Mouse (Mus musculus): ENCODE results near the gene Tbc1d22b. TPM values are rescaled to one million over a fixed set of nuclear protein-coding genes. Genes with fewer than 3 reads are reported as not detected.
A peak's percentile ranks its signal among the peaks of the same experiment; 100 is the strongest.

Tbc1d22b gene
- 24.6 and 26.4 TPM in 2 replicates for polyA plus RNA-seq (2016; fragmentation: Nextera tagmentation; extraction: Ambion mirVana)

DNA sequence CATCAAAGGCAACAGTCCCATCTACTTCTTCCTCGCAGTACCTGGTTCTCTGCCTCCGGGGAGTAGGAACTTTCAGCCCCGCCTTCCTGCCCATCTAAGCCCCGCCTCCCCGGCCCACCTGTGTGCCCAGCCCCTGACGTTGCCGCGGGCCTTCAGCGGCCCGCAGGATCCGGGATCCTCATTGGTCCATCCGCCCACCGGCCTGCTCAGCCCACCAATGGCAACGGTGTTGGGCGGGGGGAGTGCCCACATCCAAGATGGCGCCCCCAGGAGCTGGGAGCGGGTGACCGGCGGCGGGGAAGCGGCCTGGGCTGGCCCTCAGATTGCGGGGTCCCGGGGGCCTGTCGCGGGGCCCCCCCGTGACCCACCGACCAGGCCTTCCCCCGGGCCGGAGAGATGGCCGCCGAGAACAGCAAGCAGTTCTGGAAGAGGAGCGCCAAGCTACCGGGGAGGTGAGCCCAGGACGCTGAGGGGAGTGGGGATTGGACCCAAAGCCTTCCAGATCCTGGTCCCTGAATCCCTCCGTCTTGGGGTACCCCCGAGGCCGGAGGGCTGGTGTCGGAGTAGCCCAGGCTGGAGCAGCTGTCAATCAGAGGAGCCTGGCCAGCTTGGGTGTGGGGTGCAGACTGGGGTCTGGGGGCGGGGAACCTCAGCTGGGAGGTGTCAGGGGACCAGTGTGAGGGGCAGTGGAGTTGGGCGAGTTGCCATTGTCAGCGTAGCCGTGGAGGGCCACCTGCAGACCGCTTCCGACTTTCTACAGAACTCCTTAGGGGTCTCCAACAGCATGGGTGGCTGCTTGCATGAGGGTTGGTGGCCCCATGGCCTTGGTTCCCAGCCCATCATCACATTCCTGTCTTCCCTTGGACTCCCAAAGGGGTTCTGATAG lies at the start of gene Tbc1d22b, which contains the start of gene Gm17657:
Gene Tbc1d22b, plus strand, starts transcription at position 243 of the 886 bp plus-strand sequence.
Gene Gm17657, minus strand, starts transcription at position 96 of the 886 bp plus-strand sequence.
- WGBS: 2% methylated on average over 44 of the region's 44 CpGs
- Histone ChIP-seq H3K36me3 (peaks cover 4% of the 10 kb centered on the region; the same call in 1 of the 2 replicates), H3K4me1 (peaks cover 18% of the 10 kb centered on the region), H3K4me2 (replicated peaks) (peak within 1 kb of the TSS; percentile 97), H3K9ac (peak within 1 kb of the TSS; percentile 89), H3K9me3 (replicated peaks) (no peaks in the 10 kb centered on the region), H3K27ac (peak within 1 kb of the TSS; percentile 37; the same call in 1 of the 2 replicates), H3K4me3 (peak within 1 kb of the TSS; percentile 74), H3K27me3 (no peaks in the 10 kb centered on the region)
- ATAC-seq (ENCODE audit: low FRiP score): peak; percentile 98

DNA sequence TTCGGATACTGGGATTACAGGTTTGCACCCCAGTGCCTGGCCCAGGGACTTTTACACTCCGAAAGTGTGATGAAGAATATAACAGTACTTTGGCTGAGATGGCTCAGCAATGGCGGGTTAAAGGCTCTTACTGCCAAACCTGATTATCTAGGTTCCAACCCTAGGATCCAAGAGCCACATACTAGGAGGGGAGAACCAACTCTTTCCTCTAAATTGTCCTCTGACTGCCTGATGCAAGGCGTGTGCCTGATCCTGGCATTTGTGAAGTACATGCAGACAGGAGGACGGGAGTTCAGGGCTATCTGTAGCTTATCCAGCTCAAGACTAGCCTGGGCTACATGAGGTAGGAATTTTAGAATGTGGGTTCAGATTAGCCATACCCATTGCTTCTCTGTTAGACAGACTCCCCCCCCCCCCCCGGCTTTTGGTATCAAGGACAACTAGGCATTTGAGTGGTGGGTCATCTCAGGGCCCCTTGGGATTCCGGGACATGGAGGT lies 49.3 kb upstream of the Tbc1d22b start:
- Histone ChIP-seq H3K27ac (no peak overlapping the region), H3K27me3 (peaks cover 6% of the 10 kb centered on the region; the same call in 1 of the 2 replicates), H3K9ac (no peak overlapping the region), H3K4me2 (replicated peaks) (no peak overlapping the region), H3K36me3 (peaks cover 2% of the 10 kb centered on the region; the same call in 1 of the 2 replicates), H3K9me3 (replicated peaks) (no peaks in the 10 kb centered on the region), H3K4me3 (no peak overlapping the region), H3K4me1 (no peaks in the 10 kb centered on the region)
- ATAC-seq (ENCODE audit: low FRiP score): no peak
- WGBS: 76% methylated on average over 7 of the region's 7 CpGs

DNA sequence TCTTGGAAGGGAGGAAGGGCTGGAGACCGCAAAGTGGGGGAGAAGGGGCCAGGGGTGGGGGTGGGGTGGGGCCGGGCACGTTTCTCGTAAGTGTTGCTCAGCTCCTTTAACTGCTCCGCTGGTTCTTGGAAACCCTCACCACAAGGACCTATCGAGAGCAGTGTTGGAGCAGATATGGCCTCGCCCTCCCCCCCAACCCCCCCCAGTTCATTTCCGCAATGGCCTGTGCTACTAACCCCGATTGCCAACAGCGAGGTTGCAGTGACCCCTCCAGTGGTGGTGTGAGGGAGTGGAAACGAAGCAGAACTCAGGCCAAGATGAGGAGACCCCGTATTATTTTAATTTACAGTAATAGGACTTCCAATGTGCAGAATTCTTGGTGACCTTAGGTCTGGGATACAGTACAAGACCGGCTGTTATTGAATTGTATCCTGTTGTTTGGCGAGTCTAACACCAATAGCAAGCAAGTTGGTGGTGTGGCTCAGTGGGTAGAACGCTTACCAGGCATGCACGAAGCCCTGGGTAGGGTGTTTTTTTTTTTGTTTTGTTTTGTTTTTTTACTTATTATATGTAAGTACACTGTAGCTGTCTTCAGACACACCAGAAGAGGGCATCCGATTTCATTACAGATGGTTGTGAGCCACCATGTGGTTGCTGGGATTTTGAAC lies 48.6 kb upstream of the Tbc1d22b start:
- no peaks in the 10 kb centered on the region for H3K4me1 ChIP-seq
- no peak overlapping the region for H3K9ac ChIP-seq
- peaks cover 6% of the 10 kb centered on the region; the same call in 1 of the 2 replicates for H3K27me3 ChIP-seq
- H3K9me3 ChIP-seq (replicated peaks): no peaks in the 10 kb centered on the region
- H3K4me2 ChIP-seq (replicated peaks): no peak overlapping the region
- no peak overlapping the region for H3K4me3 ChIP-seq
- ATAC-seq (ENCODE audit: low FRiP score): no peak
- H3K27ac ChIP-seq: no peak overlapping the region
- peaks cover 2% of the 10 kb centered on the region; the same call in 1 of the 2 replicates for H3K36me3 ChIP-seq
- WGBS: 75% methylated on average over 17 of the region's 17 CpGs

DNA sequence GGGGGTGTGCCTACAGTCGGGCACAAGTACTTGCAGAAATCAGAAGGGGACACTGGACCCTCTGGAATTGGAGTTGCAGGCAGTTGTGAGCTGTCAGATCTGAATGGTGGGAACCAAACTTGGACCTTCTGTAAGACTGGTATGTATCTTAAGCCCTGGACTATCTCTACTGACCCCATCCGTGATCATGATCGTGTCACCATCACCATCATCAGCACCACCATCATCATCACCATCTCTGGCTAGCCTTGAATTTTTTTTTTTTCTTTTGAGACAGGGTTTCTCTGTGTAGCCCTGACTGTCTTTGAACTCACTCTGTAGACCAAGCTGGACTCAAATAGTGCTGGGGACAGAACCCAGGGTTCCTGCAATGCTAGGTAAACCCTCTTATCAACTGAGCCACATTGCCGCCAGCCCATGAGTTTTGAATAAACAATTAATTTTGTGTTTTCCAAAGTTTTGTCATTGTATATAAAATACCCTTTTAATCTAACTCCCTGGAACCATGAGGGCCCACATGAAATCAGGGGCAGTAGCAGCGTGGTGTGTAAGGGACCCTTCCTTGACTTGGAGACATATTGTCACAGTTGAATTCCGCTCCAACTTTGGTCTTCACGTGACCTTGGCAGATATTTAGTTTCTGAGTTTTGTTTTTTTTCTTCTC lies 47.4 kb upstream of the Tbc1d22b start:
- H3K27me3 ChIP-seq: peaks cover 6% of the 10 kb centered on the region; the same call in 1 of the 2 replicates
- H3K4me1 ChIP-seq: no peaks in the 10 kb centered on the region
- H3K4me2 ChIP-seq (replicated peaks): no peak overlapping the region
- ATAC-seq (ENCODE audit: low FRiP score): no peak
- WGBS: 77% methylated on average over 7 of the region's 7 CpGs
- no peak overlapping the region for H3K4me3 ChIP-seq
- H3K9ac ChIP-seq: no peak overlapping the region
- H3K27ac ChIP-seq: no peak overlapping the region
- H3K36me3 ChIP-seq: no peaks in the 10 kb centered on the region
- H3K9me3 ChIP-seq (replicated peaks): no peaks in the 10 kb centered on the region

DNA sequence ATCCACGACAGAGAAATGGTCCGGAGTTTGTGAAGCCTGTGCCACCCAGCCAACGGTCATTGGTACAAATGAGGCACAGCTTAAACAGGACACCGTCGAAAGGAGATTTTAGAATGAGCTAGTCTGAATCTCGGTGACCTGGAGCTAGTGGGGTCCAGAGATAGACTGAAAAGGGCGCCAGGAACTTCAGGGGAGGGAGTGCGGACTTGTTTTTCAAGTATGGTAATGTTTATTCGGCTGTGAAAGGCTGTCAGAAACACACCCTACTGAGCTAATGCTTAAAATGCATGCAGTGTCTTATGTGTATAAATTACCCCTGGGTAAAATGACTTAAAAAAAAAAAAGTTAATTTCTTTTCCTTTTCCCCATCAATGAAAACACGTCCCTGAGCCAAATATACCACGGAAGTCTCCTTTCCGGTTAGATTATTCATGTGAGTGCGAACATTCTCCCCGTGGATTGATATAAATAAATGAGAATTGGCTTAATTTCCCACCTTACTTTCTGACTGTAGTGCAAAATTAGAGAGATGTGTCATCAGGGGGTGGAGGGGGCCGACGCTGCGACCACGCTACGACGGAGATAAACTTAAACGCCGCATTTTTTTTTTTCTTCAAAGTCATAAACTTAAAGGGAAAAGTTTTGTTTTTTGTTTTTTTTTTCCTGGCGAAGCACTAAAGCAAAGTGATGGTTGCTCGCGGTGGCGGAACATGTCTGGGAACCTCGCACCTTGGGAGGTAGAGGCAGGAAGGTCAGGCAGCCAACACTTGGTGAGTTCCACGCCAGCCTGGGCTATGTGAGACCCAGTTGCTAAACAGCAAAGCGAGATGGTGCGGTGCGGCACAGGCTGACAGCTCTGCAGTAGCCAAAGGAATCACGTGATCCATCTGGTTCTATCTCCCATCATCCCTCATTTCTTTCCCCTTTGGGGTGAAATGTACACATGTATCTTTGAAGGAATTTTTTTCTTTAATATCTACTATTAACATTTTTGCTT lies 46.6 kb upstream of the Tbc1d22b start:
- no peak overlapping the region for H3K27ac ChIP-seq
- no peaks in the 10 kb centered on the region for H3K36me3 ChIP-seq
- no peak overlapping the region for H3K9ac ChIP-seq
- WGBS: 16% methylated on average over 32 of the region's 32 CpGs
- no peak overlapping the region for H3K4me3 ChIP-seq
- no peaks in the 10 kb centered on the region for H3K4me1 ChIP-seq
- H3K4me2 ChIP-seq (replicated peaks): peak overlapping the region; percentile 15
- ATAC-seq (ENCODE audit: low FRiP score): no peak
- no peaks in the 10 kb centered on the region for H3K9me3 ChIP-seq (replicated peaks)
- peaks cover 6% of the 10 kb centered on the region; the same call in 1 of the 2 replicates for H3K27me3 ChIP-seq

DNA sequence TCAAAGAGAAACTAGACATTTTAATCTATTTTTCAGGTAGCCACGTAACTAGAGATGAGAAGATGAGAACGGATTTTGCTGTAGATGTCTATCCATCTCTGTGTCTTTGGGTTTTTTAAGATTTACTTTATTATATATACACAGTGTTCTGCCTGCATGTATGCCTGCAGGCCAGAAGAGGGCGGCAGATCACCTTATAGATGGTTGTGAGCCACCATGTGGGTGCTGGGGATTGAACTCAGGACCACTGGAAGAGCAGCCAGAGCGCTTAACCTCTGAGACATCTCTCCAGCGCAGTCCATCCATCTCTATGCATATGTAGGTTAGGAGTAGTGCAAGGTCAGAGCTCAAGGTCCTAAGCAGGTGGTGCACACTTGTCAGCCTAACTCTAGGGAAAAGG lies 45.9 kb upstream of the Tbc1d22b start:
- no peak overlapping the region for H3K4me3 ChIP-seq
- 75% methylated on average over 5 of the region's 5 CpGs for WGBS
- H3K4me2 ChIP-seq (replicated peaks): no peak overlapping the region
- H3K4me1 ChIP-seq: no peaks in the 10 kb centered on the region
- peaks cover 6% of the 10 kb centered on the region; the same call in 1 of the 2 replicates for H3K27me3 ChIP-seq
- ATAC-seq (ENCODE audit: low FRiP score): no peak
- H3K27ac ChIP-seq: no peak overlapping the region
- no peak overlapping the region for H3K9ac ChIP-seq
- H3K36me3 ChIP-seq: no peaks in the 10 kb centered on the region
- no peaks in the 10 kb centered on the region for H3K9me3 ChIP-seq (replicated peaks)

- no peak overlapping the region for H3K27ac ChIP-seq
- no peaks in the 10 kb centered on the region for H3K9me3 ChIP-seq (replicated peaks)
- H3K4me3 ChIP-seq: no peak overlapping the region
- H3K27me3 ChIP-seq: no peaks in the 10 kb centered on the region
- 80% methylated on average over 12 of the region's 12 CpGs for WGBS
- H3K4me1 ChIP-seq: no peaks in the 10 kb centered on the region
- no peak overlapping the region for H3K4me2 ChIP-seq (replicated peaks)
- H3K9ac ChIP-seq: no peak overlapping the region
- H3K36me3 ChIP-seq: no peaks in the 10 kb centered on the region
- no peak for ATAC-seq (ENCODE audit: low FRiP score)
Observed at GRCm38 (mm10) chr17:29508927-29509608, 40.5 kb upstream of the Tbc1d22b start.

DNA sequence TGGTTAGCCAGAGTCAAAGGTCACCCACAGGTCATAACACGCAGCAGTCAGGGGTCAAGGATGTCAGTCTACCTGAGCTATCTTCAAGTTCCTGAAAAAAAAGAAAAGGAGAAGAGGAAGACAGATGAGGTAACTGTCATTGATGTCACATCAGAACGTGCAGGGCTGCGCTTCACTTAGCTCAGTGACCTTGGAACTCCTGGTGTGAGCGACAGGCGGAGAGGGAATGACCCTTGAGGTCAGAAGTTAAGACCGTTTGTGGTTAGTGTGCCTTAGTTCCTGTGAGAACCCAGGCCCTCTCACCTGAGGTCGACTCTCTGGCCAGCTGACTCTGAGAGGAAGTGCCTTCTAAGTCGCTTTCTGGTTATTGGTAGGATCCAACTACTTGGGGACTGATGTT lies 38.9 kb upstream of the Tbc1d22b start:
- WGBS: 59% methylated on average over 8 of the region's 8 CpGs

DNA sequence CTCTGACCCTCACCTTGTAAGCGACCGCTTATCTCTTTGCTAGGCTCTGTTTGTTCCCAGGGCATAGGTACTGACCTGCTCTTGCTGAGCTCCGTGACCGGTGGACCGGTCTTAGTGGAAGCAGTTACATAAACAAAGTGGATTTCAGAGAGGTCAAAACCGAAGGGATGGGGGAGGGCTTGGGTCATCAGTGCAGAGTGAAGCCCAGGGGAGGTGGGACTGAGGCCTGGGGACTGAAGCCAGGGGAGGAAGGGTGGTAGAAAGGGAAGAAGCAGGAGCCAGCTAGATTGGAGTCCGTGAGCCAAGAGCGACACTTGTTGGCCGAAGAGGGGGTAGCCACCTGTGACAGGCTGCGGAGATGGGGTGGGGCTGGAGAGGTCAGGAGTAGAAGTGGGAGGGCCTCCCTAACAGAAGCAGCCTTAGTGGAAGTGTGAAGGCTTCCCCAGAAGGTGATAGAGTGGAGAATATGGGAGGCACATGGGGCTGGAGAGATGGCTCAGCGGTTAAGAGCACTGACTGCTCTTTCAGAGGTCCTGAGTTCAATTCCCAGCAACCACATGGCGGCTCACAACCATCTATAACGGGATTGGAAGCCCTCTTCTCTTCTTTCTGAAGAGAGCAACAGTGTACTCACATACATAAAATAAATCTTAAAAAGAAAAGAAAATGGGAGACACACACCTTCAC lies 36.4 kb upstream of the Tbc1d22b start:
- Histone ChIP-seq H3K4me2 (replicated peaks) (no peak overlapping the region), H3K4me1 (no peaks in the 10 kb centered on the region), H3K36me3 (no peaks in the 10 kb centered on the region), H3K27ac (no peak overlapping the region), H3K9me3 (replicated peaks) (no peaks in the 10 kb centered on the region), H3K4me3 (no peak overlapping the region), H3K27me3 (no peaks in the 10 kb centered on the region), H3K9ac (no peak overlapping the region)
- WGBS: 36% methylated on average over 13 of the region's 13 CpGs
- ATAC-seq (ENCODE audit: low FRiP score): 0 out of 2 replicates have a peak, but pooled peaks have one; percentile 11

More for the DNA sequence above, 38.9 kb upstream of the Tbc1d22b start:
- Histone ChIP-seq H3K4me2 (replicated peaks) (no peak overlapping the region), H3K36me3 (no peaks in the 10 kb centered on the region), H3K4me1 (no peaks in the 10 kb centered on the region), H3K9me3 (replicated peaks) (no peaks in the 10 kb centered on the region), H3K4me3 (no peak overlapping the region), H3K27me3 (no peaks in the 10 kb centered on the region), H3K9ac (no peak overlapping the region), H3K27ac (no peak overlapping the region)
- ATAC-seq (ENCODE audit: low FRiP score): no peak

GRCm38 (mm10) chr17:29514435-29514834 lies 35.1 kb upstream of the Tbc1d22b start:
- H3K4me2 ChIP-seq (replicated peaks): no peak overlapping the region
- H3K4me1 ChIP-seq: no peaks in the 10 kb centered on the region
- no peaks in the 10 kb centered on the region for H3K36me3 ChIP-seq
- no peak overlapping the region for H3K4me3 ChIP-seq
- 3% methylated on average over 11 of the region's 11 CpGs for WGBS
- no peak overlapping the region for H3K27ac ChIP-seq
- no peak for ATAC-seq (ENCODE audit: low FRiP score)
- H3K9me3 ChIP-seq (replicated peaks): no peaks in the 10 kb centered on the region
- H3K9ac ChIP-seq: no peak overlapping the region
- H3K27me3 ChIP-seq: no peaks in the 10 kb centered on the region

All from hindbrain, embryonic 12.5 days (tissue).